Mouse (Mus musculus) spleen, postnatal 14 days (tissue): ENCODE measurements around the gene Ranbp9.
A peak's percentile ranks its signal among the peaks of the same experiment; 100 is the strongest.

ENCODE experiments used
- DNase-seq, 2 experiments: peaks; one replicate each; pipeline ENCODE4 v3.0.0; 2021 to 2022; ENCODE audit warnings: low spot score in 2 of 2

Gene Ranbp9

GRCm38 (mm10) chr13:43364985-43365824 lies 115.9 kb downstream of the Ranbp9 start, which contains the start of gene Sirt5:
Gene Sirt5, plus strand, starts transcription at chr13:43365496.
- DNase-seq: peak; percentile 75 to 85

GRCm38 (mm10) chr13:43362353-43362752 lies 118.7 kb downstream of the Ranbp9 start:
- DNase-seq: no peak

DNA sequence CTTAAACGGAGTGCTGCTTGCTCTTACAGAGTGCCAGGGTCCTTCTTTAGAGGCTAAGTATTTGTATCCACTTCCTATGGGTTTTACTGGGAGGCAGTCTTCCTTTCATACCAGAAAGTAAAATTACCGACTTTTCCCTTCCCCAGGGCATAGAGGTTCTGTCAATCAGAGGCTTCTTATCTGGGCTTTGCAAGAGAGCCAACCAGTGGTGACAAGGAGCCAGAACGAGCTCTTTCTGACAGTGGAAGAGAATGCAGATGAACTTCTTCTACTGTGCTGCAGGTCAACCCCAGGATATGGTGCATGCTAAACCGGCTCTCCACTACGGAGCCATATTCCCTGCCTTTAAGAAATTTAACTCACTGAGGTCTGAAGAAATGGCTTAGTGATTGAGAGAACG lies 120.5 kb downstream of the Ranbp9 start:
- no peak for DNase-seq

GRCm38 (mm10) chr13:43356346-43357125 lies 124.5 kb downstream of the Ranbp9 start:
- no peak for DNase-seq

- no peak for DNase-seq
Measured at GRCm38 (mm10) chr13:43354362-43354761, 126.7 kb downstream of the Ranbp9 start.

GRCm38 (mm10) chr13:43353356-43353755 lies 127.7 kb downstream of the Ranbp9 start:
- DNase-seq: no peak
